Mouse (Mus musculus): ENCODE measurements at regions not wholly inside any gene's neighbourhood (a gene's known extent, or its start where the extent isn't known, plus 50 kb on each side); places are given as distances from the start of the nearest gene placed in this dataset.
A peak's percentile ranks its signal among the peaks of the same experiment; 100 is the strongest.

DNA sequence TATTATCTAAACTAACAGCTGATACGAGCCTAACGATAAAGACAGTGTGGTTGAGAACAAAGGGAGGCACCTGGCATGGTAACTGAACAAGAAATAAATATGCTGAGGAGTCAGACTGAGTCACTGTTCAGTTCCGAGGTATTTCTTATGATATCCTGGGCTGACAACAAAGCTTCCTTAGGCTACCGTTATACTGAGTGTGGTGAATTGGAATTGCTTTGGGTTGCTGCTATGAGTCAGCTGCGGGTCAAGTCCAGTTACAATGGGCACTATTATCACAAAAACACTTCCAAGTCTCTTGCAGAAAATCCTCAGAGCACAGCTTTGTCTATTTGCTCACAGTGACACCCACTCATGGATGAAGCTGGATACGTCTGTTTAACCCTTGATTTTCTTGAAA lies 199.5 kb upstream of the Tenm3 start:
- H3K4me1 ChIP-seq = no peaks in the 10 kb centered on the region
- 64% methylated on average over 6 of the region's 6 CpGs for WGBS
- no peaks in the 10 kb centered on the region for H3K9me3 ChIP-seq
- H3K27ac ChIP-seq = no peak overlapping the region
- no peak for ATAC-seq (replicated peaks)
- H3K27me3 ChIP-seq (replicated peaks) = no peaks in the 10 kb centered on the region
- H3K36me3 ChIP-seq (replicated peaks) = no peaks in the 10 kb centered on the region
- H3K9ac ChIP-seq = no peak overlapping the region
- no peak overlapping the region for H3K4me2 ChIP-seq
- no peak overlapping the region for H3K4me3 ChIP-seq

DNA sequence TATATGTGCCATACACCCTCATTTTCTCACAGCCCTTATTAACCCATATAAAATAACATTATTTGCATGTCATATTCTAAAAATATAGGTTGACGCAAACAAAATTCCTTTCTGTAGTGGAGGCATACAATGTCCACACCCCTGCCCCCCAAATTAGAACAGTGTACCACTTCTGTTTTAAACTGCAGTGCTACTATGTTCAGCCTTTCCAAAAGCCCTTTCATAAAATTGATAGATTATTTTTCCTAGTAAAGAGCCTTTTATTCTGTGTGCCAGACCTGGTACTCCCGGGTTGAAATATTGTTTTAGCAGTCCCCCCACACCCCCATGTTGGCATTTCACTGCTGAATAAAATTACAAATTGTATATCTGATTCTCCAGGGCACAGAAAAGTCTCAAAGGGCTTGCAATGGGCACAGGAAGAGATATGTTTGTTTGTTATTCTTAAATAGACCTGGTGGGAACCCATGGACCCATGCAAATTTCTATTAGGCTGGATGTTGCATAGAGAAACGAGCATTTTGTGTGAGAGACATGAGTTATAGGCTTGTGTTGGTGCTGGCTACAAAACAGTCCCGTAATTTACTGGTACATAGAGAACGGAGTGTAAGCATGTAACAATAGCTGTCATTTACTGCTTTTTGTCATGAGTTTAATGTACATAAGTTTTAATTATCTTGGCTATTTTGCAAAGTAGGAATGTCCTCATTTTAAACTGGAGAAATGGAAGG lies 192.4 kb upstream of the Tenm3 start:
- no peaks in the 10 kb centered on the region for H3K36me3 ChIP-seq (replicated peaks)
- no peaks in the 10 kb centered on the region for H3K27me3 ChIP-seq (replicated peaks)
- no peak overlapping the region for H3K4me2 ChIP-seq
- WGBS = 86% methylated on average over 5 of the region's 5 CpGs
- H3K4me1 ChIP-seq = no peaks in the 10 kb centered on the region
- no peaks in the 10 kb centered on the region for H3K9me3 ChIP-seq
- no peak overlapping the region for H3K9ac ChIP-seq
- no peak overlapping the region for H3K4me3 ChIP-seq
- no peak for ATAC-seq (replicated peaks)
- no peak overlapping the region for H3K27ac ChIP-seq

DNA sequence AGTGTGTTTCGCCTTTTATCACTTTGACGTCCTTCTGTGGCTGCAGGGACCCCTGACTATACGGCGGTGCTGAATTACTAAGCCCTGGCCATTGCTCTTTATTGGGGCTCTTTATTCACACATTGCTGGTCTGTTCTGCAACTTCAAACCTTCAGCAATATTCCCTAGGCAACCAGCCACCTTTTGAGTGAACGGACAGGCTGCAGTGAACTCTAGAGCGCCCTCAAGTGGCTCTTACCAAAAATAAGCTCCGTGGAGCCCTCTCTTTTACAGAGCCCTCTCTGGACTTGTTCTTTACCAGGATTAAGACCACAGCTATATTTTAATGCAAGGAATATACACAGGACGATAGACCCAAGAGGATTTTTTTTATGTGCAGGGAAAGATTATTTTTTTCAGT lies 191.8 kb upstream of the Tenm3 start:
- Histone ChIP-seq H3K4me3 (no peak overlapping the region), H3K36me3 (replicated peaks) (no peaks in the 10 kb centered on the region), H3K27ac (no peak overlapping the region), H3K4me1 (no peaks in the 10 kb centered on the region), H3K27me3 (replicated peaks) (no peaks in the 10 kb centered on the region), H3K4me2 (no peak overlapping the region), H3K9ac (no peak overlapping the region), H3K9me3 (no peaks in the 10 kb centered on the region)
- 24% methylated on average over 8 of the region's 8 CpGs for WGBS
- ATAC-seq (replicated peaks) = 0 out of 2 replicates have a peak, but pooled peaks have one; percentile 45

DNA sequence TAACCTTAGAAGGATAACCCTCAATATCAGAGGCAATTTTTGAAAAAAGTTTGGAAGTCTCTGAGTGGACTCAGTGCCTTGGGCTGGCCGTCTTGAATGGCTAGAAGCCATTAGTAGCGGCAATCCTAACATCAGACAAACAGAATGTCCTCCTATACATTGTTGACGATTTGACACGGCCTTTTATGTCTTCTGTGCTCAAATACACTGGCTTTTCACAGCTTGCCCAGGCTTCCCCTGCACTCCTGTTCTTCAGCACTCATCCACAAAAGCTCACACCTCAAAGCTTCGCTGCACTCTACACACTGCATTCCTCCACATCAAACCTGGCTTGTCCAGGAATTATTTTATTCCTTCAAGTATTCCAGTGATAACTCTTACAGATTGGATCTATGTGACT lies 186.5 kb upstream of the Tenm3 start:
- no peaks in the 10 kb centered on the region for H3K9me3 ChIP-seq
- H3K4me2 ChIP-seq = no peak overlapping the region
- ATAC-seq (replicated peaks) = no peak
- no peaks in the 10 kb centered on the region for H3K36me3 ChIP-seq (replicated peaks)
- H3K9ac ChIP-seq = no peak overlapping the region
- no peak overlapping the region for H3K4me3 ChIP-seq
- no peaks in the 10 kb centered on the region for H3K4me1 ChIP-seq
- WGBS = 23% methylated on average over 5 of the region's 5 CpGs
- H3K27ac ChIP-seq = no peak overlapping the region
- no peaks in the 10 kb centered on the region for H3K27me3 ChIP-seq (replicated peaks)

DNA sequence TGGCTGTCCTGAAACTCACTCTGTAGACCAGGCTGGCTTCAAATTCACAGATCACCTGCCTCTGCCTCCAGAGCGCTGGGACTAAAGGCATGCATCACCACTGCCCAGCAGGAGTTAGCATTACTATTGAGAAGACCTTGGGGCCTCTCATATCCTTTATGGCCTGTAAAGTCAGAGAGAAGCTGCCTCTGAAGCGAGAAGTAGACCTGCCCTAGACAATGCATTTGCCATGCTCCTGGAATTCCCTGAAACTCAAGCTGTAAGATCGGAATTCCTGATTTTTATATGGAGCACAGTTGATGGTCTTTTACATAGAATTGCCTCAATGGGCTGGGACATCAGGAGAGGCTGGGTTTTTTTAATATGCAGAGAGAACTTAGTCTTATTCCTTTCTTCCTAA lies 174.0 kb upstream of the Tenm3 start:
- ATAC-seq (replicated peaks) = no peak
- H3K36me3 ChIP-seq (replicated peaks) = no peaks in the 10 kb centered on the region
- no peak overlapping the region for H3K4me2 ChIP-seq
- no peaks in the 10 kb centered on the region for H3K9me3 ChIP-seq
- H3K27me3 ChIP-seq (replicated peaks) = no peaks in the 10 kb centered on the region
- H3K4me3 ChIP-seq = no peak overlapping the region
- no peak overlapping the region for H3K27ac ChIP-seq
- no peak overlapping the region for H3K9ac ChIP-seq
- 83% methylated on average over 3 of the region's 3 CpGs for WGBS
- H3K4me1 ChIP-seq = 0 out of 2 replicates have a peak, but pooled peaks cover 3% of the 10 kb centered on the region

DNA sequence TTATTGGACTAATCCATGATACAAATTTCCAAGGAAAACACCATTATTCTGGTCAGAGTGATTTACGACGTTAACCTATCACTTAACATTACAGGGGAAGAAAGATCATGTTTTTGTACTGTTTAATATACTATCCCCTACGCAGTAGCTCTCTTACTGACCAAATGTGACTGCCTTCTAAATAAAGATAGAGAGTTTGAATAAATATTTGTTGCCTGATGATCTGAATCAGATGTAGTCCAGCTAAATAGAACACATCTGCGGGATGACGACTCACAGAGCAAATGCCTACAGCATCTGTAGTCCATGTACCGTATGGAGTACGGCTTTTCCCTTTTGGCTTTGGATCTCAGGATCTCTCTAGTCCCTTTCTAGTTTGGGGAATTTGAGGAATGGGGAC lies 171.9 kb upstream of the Tenm3 start:
- Histone ChIP-seq H3K4me3 (no peak overlapping the region), H3K27ac (no peak overlapping the region), H3K36me3 (replicated peaks) (no peaks in the 10 kb centered on the region), H3K27me3 (replicated peaks) (no peaks in the 10 kb centered on the region), H3K4me2 (no peak overlapping the region), H3K9ac (no peak overlapping the region), H3K9me3 (no peaks in the 10 kb centered on the region), H3K4me1 (0 out of 2 replicates have a peak, but pooled peaks cover 3% of the 10 kb centered on the region)
- no peak for ATAC-seq (replicated peaks)
- 90% methylated on average over 7 of the region's 7 CpGs for WGBS

DNA sequence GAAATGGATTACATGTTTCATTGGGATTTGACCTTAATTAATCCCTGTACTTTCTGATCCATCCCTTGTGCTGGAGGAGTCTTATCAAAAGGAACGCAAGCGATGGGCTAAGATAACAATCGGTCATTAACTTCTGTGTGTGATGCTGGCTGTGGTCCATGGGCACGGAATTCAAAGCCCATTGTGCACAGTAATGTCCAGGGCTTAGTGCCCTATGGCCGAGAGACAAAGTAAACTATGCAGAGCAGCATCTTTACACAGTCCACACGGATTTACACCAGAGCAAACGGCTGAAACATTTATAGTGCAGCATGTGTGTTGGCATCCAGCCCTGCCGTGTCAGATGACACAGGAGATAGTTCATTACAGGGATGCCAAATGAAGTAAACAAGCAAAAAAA lies 171.4 kb upstream of the Tenm3 start:
- no peak overlapping the region for H3K27ac ChIP-seq
- no peaks in the 10 kb centered on the region for H3K27me3 ChIP-seq (replicated peaks)
- H3K9ac ChIP-seq = no peak overlapping the region
- H3K4me1 ChIP-seq = 0 out of 2 replicates have a peak, but pooled peaks cover 3% of the 10 kb centered on the region
- H3K36me3 ChIP-seq (replicated peaks) = no peaks in the 10 kb centered on the region
- 50% methylated on average over 8 of the region's 8 CpGs for WGBS
- H3K4me2 ChIP-seq = no peak overlapping the region
- H3K4me3 ChIP-seq = no peak overlapping the region
- H3K9me3 ChIP-seq = no peaks in the 10 kb centered on the region
- 0 out of 2 replicates have a peak, but pooled peaks have one; percentile 39 for ATAC-seq (replicated peaks)

DNA sequence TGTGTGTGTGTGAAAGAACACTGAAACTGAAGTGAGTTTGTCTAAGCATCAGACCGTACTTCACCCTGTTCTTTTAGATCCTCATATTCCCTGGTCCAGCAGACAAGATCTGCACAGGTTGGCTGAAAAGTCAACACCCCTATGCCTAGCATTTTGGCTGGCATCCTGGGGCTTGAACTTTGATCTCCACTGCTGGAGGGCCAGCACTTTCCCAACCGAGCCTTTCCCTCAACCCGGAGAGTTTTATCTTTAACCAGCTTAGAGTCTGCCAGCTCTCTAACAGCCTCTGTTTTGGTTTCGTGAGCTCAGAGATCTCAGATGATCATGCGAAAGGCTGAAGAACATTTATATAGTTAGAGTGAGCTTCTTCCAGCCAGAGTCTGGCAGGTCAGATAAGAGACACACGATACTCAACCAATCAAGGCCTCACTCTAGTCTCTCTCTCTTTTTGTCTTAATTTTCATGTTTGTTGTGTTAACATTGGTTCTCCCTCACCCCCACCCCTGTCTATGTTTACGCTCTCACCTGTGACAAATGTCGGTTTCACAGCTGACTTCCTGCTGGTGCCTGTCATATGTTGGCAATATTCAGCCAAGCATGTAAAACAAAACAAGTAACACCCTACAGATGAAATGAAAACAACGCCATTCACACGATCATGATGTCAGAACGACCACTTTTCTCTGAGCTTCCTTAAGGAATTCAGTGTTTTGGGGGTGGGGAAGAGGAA lies 162.7 kb upstream of the Tenm3 start:
- Histone ChIP-seq H3K27me3 (replicated peaks) (no peaks in the 10 kb centered on the region), H3K4me1 (no peaks in the 10 kb centered on the region), H3K4me3 (no peak overlapping the region), H3K4me2 (no peak overlapping the region), H3K36me3 (replicated peaks) (no peaks in the 10 kb centered on the region), H3K27ac (no peak overlapping the region), H3K9me3 (no peaks in the 10 kb centered on the region), H3K9ac (no peak overlapping the region)
- no peak for ATAC-seq (replicated peaks)
- WGBS = 81% methylated on average over 11 of the region's 11 CpGs

DNA sequence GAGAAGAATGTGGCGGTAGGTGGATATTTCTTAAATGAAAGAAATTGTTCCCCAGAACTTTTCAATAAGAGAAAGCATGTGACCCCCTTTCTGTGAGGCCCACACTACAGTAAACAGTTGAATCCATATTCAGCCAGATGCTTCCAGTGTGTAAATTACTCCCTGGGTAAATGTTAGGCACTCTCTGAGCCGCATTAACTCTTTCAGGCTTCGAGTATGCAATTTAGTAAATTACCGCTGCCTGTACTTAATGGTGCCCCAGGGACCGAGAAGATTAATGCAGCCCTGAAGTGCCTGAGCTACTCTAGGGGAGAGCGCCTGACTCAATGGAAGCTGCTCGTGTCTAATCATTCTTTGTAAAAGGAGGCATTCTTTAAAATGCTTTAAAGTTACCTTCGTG lies 137.9 kb upstream of the Tenm3 start:
- no peak overlapping the region for H3K9ac ChIP-seq
- H3K4me3 ChIP-seq = no peak overlapping the region
- 38% methylated on average over 8 of the region's 8 CpGs for WGBS
- H3K36me3 ChIP-seq (replicated peaks) = no peaks in the 10 kb centered on the region
- H3K4me1 ChIP-seq = peaks cover 2% of the 10 kb centered on the region; the same call in 1 of the 2 replicates
- H3K4me2 ChIP-seq = no peak overlapping the region
- no peaks in the 10 kb centered on the region for H3K27me3 ChIP-seq (replicated peaks)
- H3K27ac ChIP-seq = no peak overlapping the region
- H3K9me3 ChIP-seq = no peaks in the 10 kb centered on the region
- ATAC-seq (replicated peaks) = no peak

DNA sequence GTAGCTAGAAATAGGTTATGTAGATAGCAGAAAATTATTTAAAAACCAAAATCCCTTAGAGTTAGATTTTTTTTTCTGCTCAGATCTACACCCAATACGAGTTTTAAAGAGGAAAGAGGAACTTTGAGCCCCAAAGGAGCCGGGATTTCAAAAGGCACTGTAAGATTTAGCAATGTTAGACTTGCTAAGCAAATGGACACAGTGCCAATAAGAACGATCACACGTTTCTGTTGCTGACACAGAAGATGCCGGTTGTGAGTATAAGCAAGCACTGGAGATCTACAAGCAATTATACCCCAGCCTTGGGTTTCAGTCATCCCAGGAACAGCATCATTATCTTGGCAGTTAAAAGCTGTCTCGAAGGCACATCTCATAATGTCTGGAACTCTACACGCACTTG lies 137.0 kb upstream of the Tenm3 start:
- H3K27me3 ChIP-seq (replicated peaks) = no peaks in the 10 kb centered on the region
- H3K9me3 ChIP-seq = no peaks in the 10 kb centered on the region
- 78% methylated on average over 7 of the region's 7 CpGs for WGBS
- no peak overlapping the region for H3K27ac ChIP-seq
- H3K4me2 ChIP-seq = no peak overlapping the region
- H3K4me1 ChIP-seq = peaks cover 2% of the 10 kb centered on the region; the same call in 1 of the 2 replicates
- no peaks in the 10 kb centered on the region for H3K36me3 ChIP-seq (replicated peaks)
- H3K9ac ChIP-seq = no peak overlapping the region
- H3K4me3 ChIP-seq = no peak overlapping the region
- no peak for ATAC-seq (replicated peaks)

DNA sequence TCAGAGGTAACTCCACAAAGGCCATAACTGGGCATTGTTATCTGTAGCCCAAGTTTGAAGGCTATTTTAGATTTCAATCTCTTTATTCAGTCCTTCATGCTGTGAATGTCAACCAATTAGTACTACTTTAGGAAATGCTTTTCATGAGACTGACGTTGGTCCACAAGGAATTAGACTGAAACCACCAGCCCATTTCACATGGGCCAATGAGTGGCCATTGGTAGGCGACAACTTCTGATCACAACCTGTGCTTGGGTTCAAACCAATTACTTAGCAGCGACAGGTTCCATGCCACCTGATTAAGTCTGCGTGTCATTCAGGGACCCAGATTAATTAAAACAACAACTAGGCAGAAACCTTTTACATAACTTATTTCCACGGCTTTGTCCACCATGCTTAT lies 126.9 kb upstream of the Tenm3 start:
- H3K36me3 ChIP-seq (replicated peaks) = no peaks in the 10 kb centered on the region
- no peak for ATAC-seq (replicated peaks)
- no peak overlapping the region for H3K4me2 ChIP-seq
- no peak overlapping the region for H3K27ac ChIP-seq
- no peaks in the 10 kb centered on the region for H3K9me3 ChIP-seq
- no peak overlapping the region for H3K9ac ChIP-seq
- H3K27me3 ChIP-seq (replicated peaks) = no peaks in the 10 kb centered on the region
- H3K4me3 ChIP-seq = no peak overlapping the region
- H3K4me1 ChIP-seq = no peaks in the 10 kb centered on the region
- 49% methylated on average over 5 of the region's 5 CpGs for WGBS

DNA sequence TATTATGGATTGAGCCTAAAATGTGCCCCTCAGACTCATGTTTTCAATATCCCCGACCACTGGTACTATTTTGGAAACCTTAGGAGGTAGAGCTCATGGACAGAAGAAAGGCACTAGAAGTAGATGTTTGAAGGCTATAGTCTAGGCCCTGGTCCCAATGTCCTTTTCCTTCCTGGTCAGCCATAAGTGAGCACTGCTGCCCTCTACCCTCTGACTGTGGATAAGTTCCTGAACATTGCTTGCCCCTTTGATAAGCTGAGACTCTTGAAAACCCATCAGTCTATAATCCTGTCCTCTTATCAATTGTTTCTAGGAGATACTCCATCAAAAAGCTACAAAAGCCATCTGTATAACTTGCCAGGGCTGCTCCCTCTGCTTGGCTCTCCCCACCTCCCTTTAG lies 121.2 kb upstream of the Tenm3 start:
- WGBS = 86% methylated on average over 1 of the region's 1 CpGs
- ATAC-seq (replicated peaks) = no peak
- Histone ChIP-seq H3K36me3 (replicated peaks) (no peaks in the 10 kb centered on the region), H3K4me2 (no peak overlapping the region), H3K9ac (no peak overlapping the region), H3K4me3 (no peak overlapping the region), H3K4me1 (no peaks in the 10 kb centered on the region), H3K27me3 (replicated peaks) (no peaks in the 10 kb centered on the region), H3K27ac (no peak overlapping the region), H3K9me3 (no peaks in the 10 kb centered on the region)

DNA sequence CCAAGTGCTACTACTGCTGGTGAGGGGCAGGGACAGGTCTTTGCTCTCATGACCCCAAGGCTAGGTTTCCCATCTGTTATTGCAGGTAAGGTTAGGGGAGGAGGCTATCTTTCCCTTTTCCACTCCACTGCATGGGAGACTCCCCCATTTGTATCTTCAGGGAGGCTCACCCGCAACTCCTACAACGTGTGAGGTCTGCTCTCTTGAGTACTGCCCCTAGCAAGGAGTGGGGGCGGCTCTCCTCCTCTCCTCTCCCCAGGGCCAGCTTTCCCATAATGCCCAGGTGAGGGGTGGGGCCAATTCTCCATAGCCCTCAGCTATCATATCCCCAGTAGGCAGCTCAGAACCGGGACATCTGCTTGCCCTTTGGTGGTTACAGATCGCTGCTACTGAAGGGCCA lies 113.9 kb upstream of the Tenm3 start:
- no peaks in the 10 kb centered on the region for H3K9me3 ChIP-seq
- WGBS = 85% methylated on average over 5 of the region's 5 CpGs
- no peak overlapping the region for H3K9ac ChIP-seq
- ATAC-seq (replicated peaks) = no peak
- H3K27me3 ChIP-seq (replicated peaks) = no peaks in the 10 kb centered on the region
- H3K4me2 ChIP-seq = no peak overlapping the region
- no peaks in the 10 kb centered on the region for H3K4me1 ChIP-seq
- H3K4me3 ChIP-seq = no peak overlapping the region
- H3K36me3 ChIP-seq (replicated peaks) = no peaks in the 10 kb centered on the region
- H3K27ac ChIP-seq = no peak overlapping the region

Data from midbrain, embryonic 15.5 days (tissue).